Mouse (Mus musculus) neural tube, embryonic 10.5 days (tissue): Measurements from ENCODE around the gene Ppp1r18.

ENCODE experiments used
- DNase-seq: peaks from one replicate; pipeline ENCODE4 v3.0.0-alpha.2; 2017; ENCODE audit warnings: low spot score; ENCODE audit errors: extremely low spot score

The Ppp1r18 gene

DNA sequence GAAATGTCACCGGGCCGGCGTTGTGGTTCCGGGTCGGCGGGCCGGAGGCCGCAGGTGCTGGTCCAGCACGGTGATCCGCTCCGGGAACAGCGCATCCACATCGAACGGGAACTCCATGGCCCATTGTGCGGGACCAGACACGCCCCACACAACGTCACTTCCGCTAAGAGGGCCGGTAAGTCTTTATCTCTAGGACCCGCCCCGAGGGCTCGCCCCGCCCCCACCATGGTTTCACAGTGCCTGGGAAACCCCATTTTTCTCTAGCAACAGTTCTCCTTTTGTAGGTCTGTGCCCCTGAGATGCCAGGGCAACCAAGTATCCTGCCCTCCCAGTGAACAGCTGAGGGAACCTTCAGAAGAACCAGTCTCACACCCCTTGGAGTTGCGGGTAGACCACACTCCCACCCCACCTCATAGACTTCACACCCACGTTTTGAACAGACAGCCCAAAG is 44.6 kb downstream of the Ppp1r18 start, which contains the start of gene Atat1:
Gene Atat1, minus strand, starts transcription at position 157 of the 451 bp plus-strand sequence.
- peak; percentile 97 for DNase-seq

DNA sequence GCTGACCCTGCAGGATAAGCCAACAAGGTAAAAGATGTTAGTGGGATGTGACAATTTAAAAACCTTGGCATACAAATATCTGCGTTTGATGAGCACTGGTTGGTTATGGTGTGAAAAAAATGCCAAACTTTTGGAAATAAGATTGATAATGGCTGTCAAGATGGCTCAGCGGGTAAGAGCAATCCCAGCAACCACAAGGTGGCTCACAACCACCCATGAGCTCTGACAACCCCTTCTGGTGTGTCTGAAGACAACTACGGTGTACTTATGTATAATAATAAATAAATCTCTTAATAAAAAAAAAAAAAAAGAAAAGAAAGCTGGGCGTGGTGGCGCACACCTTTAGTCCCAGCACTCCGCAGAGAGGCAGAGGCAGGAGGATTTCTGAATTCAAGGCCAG is 49.6 kb downstream of the Ppp1r18 start:
- DNase-seq: no peak

DNA sequence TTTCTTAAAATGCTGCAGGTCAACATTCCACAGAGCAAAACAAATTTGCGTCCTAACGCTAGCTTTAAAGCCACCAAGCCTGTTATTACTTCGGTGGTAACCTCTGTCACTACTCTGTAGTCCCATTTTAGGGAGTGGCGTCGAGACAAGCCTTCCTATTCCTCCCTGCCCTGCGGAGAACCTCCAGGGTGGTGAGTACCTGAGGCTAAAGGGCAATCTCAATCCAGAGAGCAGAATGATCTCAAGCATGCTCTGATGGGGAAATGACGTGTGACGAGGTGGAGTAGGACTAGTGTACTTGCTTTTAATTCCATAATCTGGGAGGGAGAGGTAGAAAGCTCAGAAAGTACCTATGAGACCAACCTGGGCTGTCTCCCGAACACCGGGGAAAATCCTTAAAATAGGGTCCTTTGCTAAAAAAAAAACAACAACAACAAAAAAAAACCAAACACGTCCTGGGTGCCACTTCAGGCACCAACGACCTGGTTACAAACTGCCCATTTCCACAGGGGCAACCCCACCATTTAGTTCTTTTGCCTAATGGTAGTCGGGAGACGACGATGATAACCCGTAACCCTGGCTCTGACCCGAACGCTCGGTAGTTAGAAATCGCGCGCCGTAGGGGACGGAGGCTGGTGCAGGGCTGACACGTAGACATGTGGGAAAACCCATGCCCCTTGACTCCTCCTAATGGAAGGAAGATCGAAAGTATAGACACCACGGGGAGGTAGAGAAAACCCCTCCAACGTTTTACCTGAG is 50.3 kb downstream of the Ppp1r18 start:
- DNase-seq: no peak

DNA sequence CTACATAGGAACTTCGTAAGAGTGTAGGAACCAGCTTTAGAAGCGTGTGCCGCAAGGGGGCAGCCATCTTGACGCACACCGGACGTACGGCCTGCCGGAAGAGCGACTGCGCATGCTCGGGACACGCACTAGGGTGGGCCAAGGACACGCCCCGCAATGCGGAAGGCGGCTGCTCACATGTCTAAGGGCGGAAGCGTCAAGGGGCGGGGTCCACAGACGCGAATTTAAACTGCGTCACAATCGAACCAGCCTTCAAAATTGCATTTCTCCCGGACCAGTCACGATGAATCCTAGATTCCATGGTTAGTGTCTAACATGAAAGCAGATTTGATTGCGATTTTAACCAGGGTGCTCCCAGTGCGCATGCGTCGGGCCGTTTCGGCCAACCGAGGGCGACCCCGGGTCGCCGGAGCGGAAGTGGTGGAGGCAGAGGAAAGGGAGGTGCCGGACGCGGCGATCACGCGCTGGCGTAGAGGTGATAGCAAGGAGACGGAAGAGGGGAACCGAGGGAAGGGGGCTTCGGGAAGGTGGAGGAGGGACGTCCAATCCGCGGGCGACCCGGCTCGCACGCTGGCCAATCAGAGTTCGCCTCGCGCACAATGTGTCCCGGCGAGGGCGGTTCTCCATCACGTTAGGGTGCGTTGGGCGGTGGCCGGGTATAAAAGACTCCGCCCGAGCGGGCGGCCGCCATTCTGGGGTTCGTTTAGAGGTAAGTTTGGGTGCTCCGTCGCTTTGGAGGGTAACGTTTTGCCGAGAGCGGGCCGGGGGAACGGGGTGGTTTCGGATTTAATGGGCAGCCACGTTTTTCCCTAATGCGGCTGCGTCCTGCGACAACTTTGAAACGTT is 51.1 kb downstream of the Ppp1r18 start, which contains the start of the genes Mrps18b and Ppp1r10:
Gene Mrps18b, minus strand, starts transcription at position 93 of the 846 bp plus-strand sequence.
Gene Ppp1r10, plus strand, starts transcription at position 138 of the 846 bp plus-strand sequence.
- DNase-seq: peak; percentile 98

DNA sequence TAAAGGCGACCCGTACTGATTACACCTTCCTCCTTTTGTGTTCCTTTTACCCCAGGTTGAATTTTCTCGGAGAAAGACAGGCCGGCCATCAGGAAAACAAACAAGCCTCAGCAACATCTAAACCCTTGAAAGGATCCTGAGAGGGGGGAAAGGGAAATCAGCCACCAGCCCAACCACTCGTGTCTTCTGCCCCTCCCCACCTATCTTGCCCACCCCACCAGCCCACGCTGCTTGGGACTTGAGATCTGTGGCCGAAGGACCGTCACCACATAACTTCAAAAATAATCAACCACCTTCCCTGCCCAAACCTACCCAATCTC is 51.7 kb downstream of the Ppp1r18 start:
- peak; percentile 52 for DNase-seq

DNA sequence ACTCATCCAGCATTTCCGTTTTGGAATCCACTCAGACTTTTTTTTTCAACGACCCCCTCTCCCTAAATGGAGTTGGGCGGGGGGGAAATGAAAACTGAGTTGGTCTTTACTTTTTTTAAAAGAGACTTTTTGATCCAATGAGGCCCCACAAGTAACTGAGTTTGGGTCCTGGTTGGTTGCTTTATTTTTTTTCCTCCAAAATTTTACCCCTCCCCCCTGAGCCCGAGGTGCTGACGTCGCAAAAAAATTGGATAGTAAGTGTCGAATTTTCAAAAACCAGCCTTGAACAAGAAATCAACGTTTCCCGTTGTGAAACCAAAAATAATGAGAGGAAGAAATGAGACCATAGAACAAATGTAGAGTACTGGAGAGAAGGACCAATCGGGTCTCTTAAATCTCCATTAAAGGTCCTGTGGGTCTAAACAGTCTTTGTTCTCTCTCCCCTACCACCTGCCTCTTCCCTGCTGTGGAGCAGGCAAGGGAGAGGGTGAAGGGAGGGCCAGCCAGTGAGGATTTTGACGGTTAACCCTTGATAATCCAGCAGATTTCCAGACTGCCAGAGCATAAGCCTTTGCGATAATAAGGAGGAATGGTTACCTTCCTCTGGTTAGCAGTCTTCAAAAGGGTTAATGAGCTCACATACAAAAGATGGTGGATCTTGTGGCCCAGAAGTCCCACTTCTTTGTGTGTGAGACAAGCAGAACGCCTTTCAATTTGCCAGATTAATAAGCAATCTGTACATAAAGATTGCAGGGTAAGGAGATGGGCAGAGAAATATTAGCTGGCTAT is 52.3 kb downstream of the Ppp1r18 start:
- peak; percentile 63 for DNase-seq

DNA sequence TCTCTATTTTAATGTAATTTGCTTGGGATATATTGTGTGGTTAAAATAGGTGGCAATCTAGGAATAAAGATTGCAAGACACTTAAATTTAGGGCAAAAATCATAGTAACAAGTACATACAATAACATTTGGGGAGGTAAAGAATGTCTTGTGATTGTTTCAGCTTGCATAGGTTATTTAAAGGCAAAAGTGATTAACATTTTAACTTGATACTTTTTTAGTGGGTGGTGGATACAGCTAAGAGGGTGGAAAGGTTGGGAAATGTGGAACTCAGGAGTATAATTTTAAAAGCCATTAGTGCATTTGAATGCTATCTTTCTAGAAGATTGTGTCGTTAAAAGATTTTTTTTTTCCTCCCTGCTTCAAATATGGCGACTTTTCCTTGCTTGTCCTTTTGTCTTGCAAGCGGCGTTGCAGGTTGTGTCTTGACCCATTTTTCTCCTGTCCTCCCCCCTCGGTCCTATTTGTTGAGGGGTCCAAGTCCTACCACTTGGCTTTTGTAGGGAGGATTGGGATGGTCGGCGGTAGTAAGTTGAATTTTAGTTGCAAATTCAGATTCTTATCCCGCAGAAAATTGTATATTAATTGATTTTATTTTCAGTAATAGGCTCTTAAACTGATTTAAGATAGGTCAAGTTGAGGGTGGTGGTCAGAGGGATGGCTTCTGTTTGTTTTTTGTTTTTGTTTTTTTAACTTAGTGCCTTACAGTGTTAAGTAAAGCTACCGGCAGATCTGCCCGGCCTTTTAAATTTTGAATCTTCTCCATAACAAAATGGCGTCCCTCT is 53.1 kb downstream of the Ppp1r18 start:
- peak; percentile 63 for DNase-seq

DNA sequence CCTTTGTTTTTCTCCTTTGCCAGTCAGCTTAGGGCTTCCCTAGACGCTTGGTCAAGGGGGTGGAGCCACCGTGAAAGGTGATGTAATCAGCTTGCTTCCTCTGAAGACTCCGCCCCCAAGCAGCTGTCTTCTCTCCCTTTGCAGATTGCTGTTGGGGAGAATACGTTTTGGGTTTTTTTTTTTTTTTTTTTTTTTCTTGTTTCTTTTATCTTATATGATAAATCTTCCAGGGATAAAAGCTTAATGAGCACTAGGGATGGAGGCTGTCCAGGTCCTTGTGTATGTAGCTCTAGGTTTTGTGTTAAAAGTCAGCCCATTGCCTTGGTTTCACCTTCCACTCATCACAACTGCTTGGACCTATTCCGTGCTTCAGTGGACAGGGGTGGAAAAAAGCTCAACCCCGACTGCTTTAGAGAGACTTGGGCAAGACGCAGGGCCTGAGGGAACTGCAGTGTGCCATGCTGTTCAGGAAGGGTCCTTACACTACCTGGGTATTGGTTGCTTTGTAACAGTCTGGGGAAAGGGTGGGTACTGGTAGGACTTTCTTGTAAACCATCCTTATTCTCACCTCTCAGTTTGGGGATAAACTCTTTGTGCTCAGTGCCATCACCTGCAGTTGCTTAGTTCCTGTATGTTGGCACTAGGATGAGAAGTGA is 53.8 kb downstream of the Ppp1r18 start:
- peak; percentile 87 for DNase-seq

DNA sequence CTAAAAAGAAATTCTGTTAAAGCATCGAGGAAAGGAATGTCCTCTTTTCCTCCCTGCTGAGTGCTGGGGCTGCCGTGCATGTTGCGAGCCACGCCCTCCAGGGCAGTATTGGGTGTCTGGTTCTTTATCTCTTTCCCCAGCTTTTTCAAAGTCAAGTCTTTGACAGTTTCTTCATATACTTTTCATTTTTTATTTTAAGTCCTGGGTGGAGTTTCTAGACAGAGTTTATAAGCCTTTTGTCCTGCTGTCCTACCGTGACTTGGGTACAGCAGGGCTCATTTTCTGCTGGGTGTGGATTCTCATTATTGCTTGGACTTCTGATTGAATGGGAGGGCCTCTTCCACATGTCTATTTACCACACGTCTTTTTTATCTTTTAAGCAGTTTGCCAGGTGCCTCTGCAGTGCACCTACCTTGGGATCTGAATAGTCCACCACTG is 54.5 kb downstream of the Ppp1r18 start:
- DNase-seq: no peak

DNA sequence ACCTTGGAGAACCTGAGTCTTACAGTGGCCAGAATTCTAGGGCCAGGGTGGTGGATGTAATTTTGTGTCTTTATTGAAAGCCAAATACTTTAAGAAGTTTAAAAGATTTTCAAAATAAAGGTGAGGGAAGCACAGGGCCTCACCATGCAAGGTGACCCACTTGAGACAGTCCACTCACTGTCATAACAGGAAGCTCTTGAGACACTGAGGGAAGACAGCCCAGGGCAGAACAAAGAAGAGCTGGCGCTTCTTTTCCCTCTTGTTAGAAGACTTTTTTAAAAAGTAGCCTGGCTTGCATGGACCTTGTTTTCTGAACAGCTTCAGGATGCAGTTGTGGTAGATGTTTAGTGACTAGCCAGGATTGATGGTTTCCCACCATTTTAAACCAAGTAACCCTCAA is 55.0 kb downstream of the Ppp1r18 start:
- no peak for DNase-seq

DNA sequence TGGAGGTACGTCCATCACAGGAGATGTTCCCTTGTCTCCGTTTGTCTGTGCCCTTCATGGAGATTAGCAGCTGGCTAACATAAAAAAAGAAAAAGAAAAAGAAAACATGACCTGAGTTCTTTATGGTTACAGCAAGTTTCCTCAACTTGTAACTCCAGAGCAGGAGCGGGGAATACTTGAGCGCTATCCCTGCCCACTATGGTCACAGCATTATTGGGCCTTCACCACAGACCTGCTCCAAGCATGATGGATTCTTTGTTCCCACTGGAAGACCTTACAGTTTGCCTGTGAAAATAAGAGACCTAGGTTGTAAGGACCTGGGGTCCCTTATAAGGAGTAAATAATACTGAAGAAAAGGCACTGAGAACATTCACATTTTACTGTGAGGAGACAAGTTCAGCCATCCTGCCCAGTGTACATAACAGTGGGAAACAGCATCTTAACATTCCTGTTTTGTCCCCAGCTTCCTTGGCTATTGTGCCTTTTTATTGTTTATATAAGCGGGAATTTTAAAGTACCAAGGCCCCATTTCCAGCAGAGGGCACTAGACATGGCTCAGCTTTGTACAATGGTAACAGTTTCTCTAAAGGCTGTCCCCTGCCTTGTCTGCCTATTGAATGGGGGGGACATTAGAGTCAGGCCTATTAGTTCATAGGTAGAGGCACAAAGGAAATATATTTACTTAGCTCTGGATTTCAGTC is 55.6 kb downstream of the Ppp1r18 start:
- no peak for DNase-seq

DNA sequence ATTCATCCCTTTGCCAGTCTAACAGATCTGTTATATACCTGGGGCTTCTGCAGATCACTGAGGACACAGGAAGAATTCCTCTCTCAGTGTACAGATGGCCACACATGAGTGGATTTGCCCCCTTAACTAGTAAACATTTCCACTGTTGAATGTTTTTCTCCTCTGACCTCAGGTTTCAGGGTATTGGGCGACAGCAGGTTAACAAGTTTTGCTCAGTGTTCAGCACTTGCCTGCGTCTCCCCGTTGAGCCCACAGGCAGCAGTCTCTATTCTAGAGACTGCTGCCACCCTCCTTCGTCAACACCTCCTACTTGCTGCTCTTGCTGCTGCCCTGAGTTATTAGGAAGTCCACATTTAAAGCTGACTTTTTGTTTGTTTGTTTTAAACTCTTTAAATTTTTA is 56.3 kb downstream of the Ppp1r18 start:
- DNase-seq: no peak

DNA sequence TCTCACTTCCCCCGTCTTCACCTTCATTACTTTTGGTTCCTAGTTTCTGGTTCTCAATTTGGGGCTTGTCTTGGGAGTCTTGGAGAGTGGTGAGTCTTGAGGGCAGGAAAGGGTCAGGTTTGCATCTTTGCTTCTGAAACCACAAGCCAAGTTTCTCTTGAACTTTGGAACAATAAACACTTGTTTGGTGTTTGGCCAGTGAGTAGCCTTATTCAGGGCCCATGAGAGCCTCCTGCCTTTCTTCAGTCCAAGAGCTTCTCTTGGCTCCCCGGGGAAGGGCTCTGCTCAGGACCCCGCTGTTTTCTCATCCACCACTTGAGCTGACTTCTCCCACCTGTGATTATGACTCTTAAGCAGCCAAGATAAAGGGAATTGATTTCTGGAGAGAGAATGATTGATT is 57.2 kb downstream of the Ppp1r18 start:
- DNase-seq: no peak

DNA sequence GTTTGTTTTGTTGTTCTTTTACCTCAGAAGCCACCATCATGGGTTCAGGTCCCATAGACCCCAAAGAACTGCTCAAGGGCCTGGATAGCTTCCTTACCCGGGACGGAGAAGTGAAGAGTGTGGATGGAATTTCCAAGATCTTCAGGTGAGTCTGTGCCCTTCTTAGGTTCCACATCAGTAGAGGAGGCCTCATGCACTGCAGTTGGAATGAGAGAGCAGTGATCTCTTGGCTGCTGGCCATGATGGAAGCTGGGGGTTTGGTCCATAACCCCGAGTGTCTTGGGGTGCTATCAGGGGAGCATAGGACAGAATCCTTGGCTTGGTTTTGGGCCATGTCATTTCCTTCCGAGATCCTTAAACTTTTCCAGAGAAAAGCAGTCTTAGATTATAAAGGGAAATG is 57.9 kb downstream of the Ppp1r18 start:
- no peak for DNase-seq
